Mouse (Mus musculus) small intestine, adult 2 months (tissue): ENCODE data around the gene Uba5.

Source experiments
- CTCF ChIP-seq: fragments of 200-500 bp; IDR thresholded peaks from 2 replicates; pipeline ENCODE4 v1.5.1; 2012; ENCODE audit warnings: low read depth, mild to moderate bottlenecking, control low read depth, inconsistent platforms, low read length, moderate library complexity, mixed read lengths; ENCODE audit not compliant: insufficient replicate concordance, insufficient read length; ENCODE audit errors: extremely low read depth
- POLR2A ChIP-seq: fragments of 200-500 bp; IDR thresholded peaks from 2 replicates; pipeline ENCODE4 v1.6.1; 2012; ENCODE audit warnings: low read depth, mild to moderate bottlenecking, control low read depth, inconsistent platforms, low read length, moderate library complexity

- TF ChIP-seq CTCF (no peak), POLR2A (no peak)
Observed at GRCm38 (mm10) chr9:104064571-104064970, 1.6 kb upstream of the Uba5 start.
